Mouse (Mus musculus): ENCODE data around the gene Casc4.

The Casc4 gene
- long read RNA-seq, experiment 1, full-length matches to known transcripts = 3 of 11 reads
- long read RNA-seq, experiment 1, partial matches to known transcripts = 6 of 11 reads
- long read RNA-seq, experiment 1, other reads (novel, unspliced or antisense) = 2 of 11 reads
- long read RNA-seq, experiment 2, full-length matches to known transcripts = 1 of 22 reads
- long read RNA-seq, experiment 2, partial matches to known transcripts = 19 of 22 reads
- long read RNA-seq, experiment 2, other reads (novel, unspliced or antisense) = 2 of 22 reads

GRCm38 (mm10) chr2:121866632-121867050, at the start of gene Casc4:
Gene Casc4, plus strand, starts transcription at chr2:121866970.
- intact Hi-C loops (cut with DNase I) = no loop called here

- intact Hi-C loops (cut with DNase I) = no loop called here
Measured at GRCm38 (mm10) chr2:121821787-121822186, 45.0 kb upstream of the Casc4 start.

- intact Hi-C loops (cut with DNase I) = no loop called here
Measured at GRCm38 (mm10) chr2:121824653-121825052, 42.1 kb upstream of the Casc4 start.

GRCm38 (mm10) chr2:121826189-121826588, 40.6 kb upstream of the Casc4 start:
- intact Hi-C loops (cut with DNase I) = no loop called here

- intact Hi-C loops (cut with DNase I) = no loop called here
Measured at GRCm38 (mm10) chr2:121828411-121828810, 38.4 kb upstream of the Casc4 start.

GRCm38 (mm10) chr2:121832484-121832894, 34.3 kb upstream of the Casc4 start:
- intact Hi-C loops (cut with DNase I) = loop anchor here (2.0 to 10.0 kb wide), 2 partner anchors 138 to 262 kb away; no protein-coding TSS in a partner anchor

- intact Hi-C loops (cut with DNase I) = loop anchor here (10.0 kb wide), 1 partner anchor 140 kb away; no protein-coding TSS in a partner anchor
Measured at GRCm38 (mm10) chr2:121834926-121835325, 31.8 kb upstream of the Casc4 start.

- intact Hi-C loops (cut with DNase I) = loop anchor here (5.0 kb wide), 1 partner anchor 156 kb away; no protein-coding TSS in a partner anchor
Measured at GRCm38 (mm10) chr2:121841453-121841852, 25.3 kb upstream of the Casc4 start.

- intact Hi-C loops (cut with DNase I) = loop anchor here (5.0 kb wide), 1 partner anchor 155 kb away; no protein-coding TSS in a partner anchor
Measured at GRCm38 (mm10) chr2:121842249-121842648, 24.5 kb upstream of the Casc4 start.

- intact Hi-C loops (cut with DNase I) = no loop called here
Measured at GRCm38 (mm10) chr2:121846050-121846449, 20.7 kb upstream of the Casc4 start.

- intact Hi-C loops (cut with DNase I) = no loop called here
Measured at GRCm38 (mm10) chr2:121852045-121852444, 14.7 kb upstream of the Casc4 start.

GRCm38 (mm10) chr2:121853974-121854373, 12.8 kb upstream of the Casc4 start:
- intact Hi-C loops (cut with DNase I) = no loop called here

GRCm38 (mm10) chr2:121859380-121859980, 7.3 kb upstream of the Casc4 start:
- intact Hi-C loops (cut with DNase I) = no loop called here

- intact Hi-C loops (cut with DNase I) = no loop called here
Measured at GRCm38 (mm10) chr2:121866071-121866601, 634 bp upstream of the Casc4 start.

GRCm38 (mm10) chr2:121867051-121867928, 520 bp downstream of the Casc4 start:
- intact Hi-C loops (cut with DNase I) = no loop called here

- intact Hi-C loops (cut with DNase I) = no loop called here
Measured at GRCm38 (mm10) chr2:121879506-121879905, 12.7 kb downstream of the Casc4 start.

- intact Hi-C loops (cut with DNase I) = no loop called here
Measured at GRCm38 (mm10) chr2:121885509-121886106, 18.8 kb downstream of the Casc4 start.

- intact Hi-C loops (cut with DNase I) = no loop called here
Measured at GRCm38 (mm10) chr2:121886406-121886805, 19.6 kb downstream of the Casc4 start.

GRCm38 (mm10) chr2:121888720-121889497, 22.1 kb downstream of the Casc4 start:
- intact Hi-C loops (cut with DNase I) = no loop called here

- intact Hi-C loops (cut with DNase I) = no loop called here
Measured at GRCm38 (mm10) chr2:121895261-121895660, 28.5 kb downstream of the Casc4 start.
